Mouse (Mus musculus) CH12.LX (cell line): ENCODE data around the gene Dlg2. TPM values are rescaled to one million over a fixed set of nuclear protein-coding genes. Genes with fewer than 3 reads are reported as not detected.

ENCODE experiments used
- DNase-seq: peaks from one replicate; pipeline ENCODE4 v3.0.0-alpha.2; 2013; ENCODE audit errors: extremely low read depth
- H3K27ac ChIP-seq: 2 replicates; pipeline ENCODE4 v1.5.1; 2012; ENCODE audit warnings: low read depth, mild to moderate bottlenecking, control low read depth, moderate library complexity; ENCODE audit not compliant: insufficient read depth
- H3K27me3 ChIP-seq: replicated peaks from 2 replicates; pipeline ENCODE3; 2012; ENCODE audit warnings: inconsistent platforms
- H3K36me3 ChIP-seq, 2 experiments: replicated peaks in 1 of 2; 2 replicates each; pipeline versions ENCODE3 to v1.6.1; 2012; ENCODE audit warnings: inconsistent platforms in 1 of 2, low read length in 1 of 2, mild to moderate bottlenecking in 1 of 2, mixed read lengths in 1 of 2, moderate library complexity in 1 of 2; ENCODE audit not compliant: control insufficient read depth in 1 of 2, insufficient read depth in 1 of 2
- H3K4me1 ChIP-seq, 2 experiments: 2 replicates each; pipeline ENCODE4 v1.6.1; 2012; ENCODE audit warnings: inconsistent platforms in 1 of 2, moderate library complexity in 1 of 2; ENCODE audit not compliant: insufficient read depth in 2 of 2, control insufficient read depth in 1 of 2
- H3K4me2 ChIP-seq: 2 replicates; pipeline ENCODE4 v1.6.1; 2012; ENCODE audit warnings: low read depth, mild to moderate bottlenecking, control low read depth; ENCODE audit not compliant: poor library complexity, insufficient read depth, severe bottlenecking
- H3K4me3 ChIP-seq, 3 experiments: fragments of 150-350 bp in 1 of 3; sonication (generic) in 1 of 3; replicated peaks in 1 of 3; 2 replicates each; pipeline versions ENCODE3 to v1.5.1; 2011 to 2012; ENCODE audit warnings: low read depth in 2 of 3, low read length in 2 of 3, mild to moderate bottlenecking in 2 of 3, moderate library complexity in 2 of 3, control low read depth in 1 of 3, improper control_type of control experiment in 1 of 3, inconsistent platforms in 1 of 3, mixed read lengths in 1 of 3; ENCODE audit not compliant: poor library complexity in 1 of 3
- H3K79me2 ChIP-seq: replicated peaks from 2 replicates; pipeline ENCODE4 v1.6.1; 2012; ENCODE audit warnings: mild to moderate bottlenecking, moderate library complexity; ENCODE audit not compliant: control insufficient read depth, poor library complexity, insufficient read depth, severe bottlenecking; ENCODE audit errors: extremely low read depth
- H3K9ac ChIP-seq: 2 replicates; pipeline ENCODE4 v1.6.1; 2012; ENCODE audit warnings: low read depth, mild to moderate bottlenecking, control low read depth, moderate library complexity; ENCODE audit not compliant: insufficient read depth
- H3K9me3 ChIP-seq: replicated peaks from 2 replicates; pipeline ENCODE3; 2012; ENCODE audit warnings: low read length, inconsistent platforms, mixed read lengths
- BHLHE40 ChIP-seq: IDR thresholded peaks from 2 replicates; pipeline ENCODE4 v1.6.1; 2011; ENCODE audit warnings: mild to moderate bottlenecking, low read depth, low read length, improper control_type of control experiment
- CHD2 ChIP-seq: IDR thresholded peaks from 2 replicates; pipeline ENCODE4 v1.6.1; 2011; ENCODE audit warnings: low read length, improper control_type of control experiment
- ELF1 ChIP-seq: IDR thresholded peaks from 2 replicates; pipeline ENCODE4 v1.6.1; 2014; ENCODE audit warnings: low read depth, mild to moderate bottlenecking, inconsistent platforms, low read length, improper control_type of control experiment
- GABPA ChIP-seq: IDR thresholded peaks from 2 replicates; pipeline ENCODE4 v1.6.1; 2012; ENCODE audit warnings: low read depth, low read length, improper control_type of control experiment, inconsistent platforms; ENCODE audit not compliant: insufficient replicate concordance
- HCFC1 ChIP-seq: IDR thresholded peaks from 2 replicates; pipeline ENCODE4 v1.6.1; 2012; ENCODE audit warnings: low read depth, mild to moderate bottlenecking, inconsistent platforms, low read length, improper control_type of control experiment
- JUN ChIP-seq: IDR thresholded peaks from 2 replicates; pipeline ENCODE4 v1.6.1; 2011; ENCODE audit warnings: low read depth, mild to moderate bottlenecking, low read length, improper control_type of control experiment, moderate library complexity; ENCODE audit not compliant: insufficient read depth
- JUND ChIP-seq: conservative IDR thresholded peaks from 2 replicates; pipeline ENCODE4 v1.6.1; 2011; ENCODE audit warnings: low read depth, low read length, improper control_type of control experiment
- MAFK ChIP-seq: IDR thresholded peaks from 2 replicates; pipeline ENCODE4 v1.6.1; 2011; ENCODE audit warnings: low read length, improper control_type of control experiment; ENCODE audit not compliant: insufficient replicate concordance
- MAX ChIP-seq: IDR thresholded peaks from 2 replicates; pipeline ENCODE4 v1.6.1; 2011; ENCODE audit warnings: low read length, improper control_type of control experiment
- MEF2A ChIP-seq: IDR thresholded peaks from 2 replicates; pipeline ENCODE4 v1.6.1; 2014; ENCODE audit warnings: low read depth, mild to moderate bottlenecking, inconsistent platforms, low read length, improper control_type of control experiment, borderline replicate concordance
- NELFE ChIP-seq: IDR thresholded peaks from 2 replicates; pipeline ENCODE4 v1.6.1; 2011; ENCODE audit warnings: low read depth, low read length, improper control_type of control experiment
- PAX5 ChIP-seq: IDR thresholded peaks from 2 replicates; pipeline ENCODE4 v1.6.1; 2012; ENCODE audit warnings: low read length, inconsistent platforms, mixed read lengths
- POLR2A ChIP-seq: IDR thresholded peaks from 2 replicates; pipeline ENCODE4 v1.6.1; 2011; ENCODE audit warnings: low read depth, mild to moderate bottlenecking, improper control_type of control experiment, low read length
- POLR2AphosphoS2 ChIP-seq: IDR thresholded peaks from 2 replicates; pipeline ENCODE4 v1.6.1; 2011; ENCODE audit warnings: low read depth, low read length, improper control_type of control experiment
- RAD21 ChIP-seq: IDR thresholded peaks from 2 replicates; pipeline ENCODE4 v1.6.1; 2011; ENCODE audit warnings: low read depth, mild to moderate bottlenecking, low read length, improper control_type of control experiment, moderate library complexity
- RCOR1 ChIP-seq: conservative IDR thresholded peaks from 2 replicates; pipeline ENCODE4 v1.6.1; 2012; ENCODE audit warnings: low read depth, mild to moderate bottlenecking, inconsistent platforms, low read length, improper control_type of control experiment
- SIN3A ChIP-seq: IDR thresholded peaks from 2 replicates; pipeline ENCODE4 v1.6.1; 2012; ENCODE audit warnings: low read length, improper control_type of control experiment, inconsistent platforms
- SMC3 ChIP-seq: IDR thresholded peaks from 2 replicates; pipeline ENCODE4 v1.6.1; 2011; ENCODE audit warnings: low read depth, low read length, improper control_type of control experiment
- TBP ChIP-seq: conservative IDR thresholded peaks from 2 replicates; pipeline ENCODE4 v1.6.1; 2011; ENCODE audit warnings: low read depth, low read length, improper control_type of control experiment
- USF1 ChIP-seq: IDR thresholded peaks from 2 replicates; pipeline ENCODE4 v1.6.1; 2014; ENCODE audit warnings: low read depth, mild to moderate bottlenecking, inconsistent platforms, low read length, improper control_type of control experiment
- ZKSCAN1 ChIP-seq: IDR thresholded peaks from 2 replicates; pipeline ENCODE4 v1.6.1; 2012; ENCODE audit warnings: low read depth, inconsistent platforms, low read length, improper control_type of control experiment, borderline replicate concordance
- dilution Hi-C: fragments of 300-500 bp; cut with MboI; formaldehyde crosslinking; loops from 2 replicates; pipeline ENCODE4 v1.14.3; 2020; ENCODE audit warnings: low sequenced_read_pairs; ENCODE audit not compliant: extremely low pct_unique_long_range_greater_than_20kb, extremely low pct_ligation_motif_present
- in situ Hi-C: fragments of 300-500 bp; cut with MboI; formaldehyde crosslinking; loops from 3 replicates; pipeline ENCODE4 v1.14.3; 2019; ENCODE audit warnings: low sequenced_read_pairs, low pct_ligation_motif_present, low pct_unique_long_range_greater_than_20kb, mixed read lengths
- polyA plus RNA-seq: library from polyadenylated mRNA; unstranded; fragments of >175 nt; gene quantifications from 2 replicates; pipeline ENCODE4 v1.2.1, GENCODE M21; 2012; ENCODE audit warnings: low read depth; ENCODE audit not compliant: insufficient read length
- total RNA-seq, 2 experiments: library from RNA; depleted of rRNA; stranded (reverse); fragments of 300-350 nt in 1 of 2; fragments of >200 nt in 1 of 2; gene quantifications; 2 replicates each; pipeline ENCODE4 v1.2.3; 2012 to 2014

Dlg2 gene
- total and polyA plus RNA-seq, 3 experiments: 0.36 TPM; not detected in 2

- Histone ChIP-seq H3K27ac (no peak overlapping the region), H3K9ac (no peak overlapping the region), H3K79me2 (no peaks in the 10 kb centered on the region), H3K4me2 (no peak overlapping the region), H3K36me3 (no peaks in the 10 kb centered on the region), H3K4me1 (peaks cover 0 to 11% of the 10 kb centered on the region in 2 experiments; a peak in 3 of 4 replicates), H3K4me3 (no peak overlapping the region), H3K27me3 (no peaks in the 10 kb centered on the region), H3K9me3 (no peaks in the 10 kb centered on the region)
- DNase-seq: no peak
- in situ Hi-C loops: no loop called here
- dilution Hi-C loops: no loop called here
- TF ChIP-seq SIN3A: no peak
- TF ChIP-seq TBP: no peak
- TF ChIP-seq MEF2A: no peak
- no peak for TF ChIP-seq MAFK
- no peak for TF ChIP-seq MAX
- no peak for TF ChIP-seq JUN
- TF ChIP-seq BHLHE40: no peak
- no peak for TF ChIP-seq POLR2AphosphoS2
- TF ChIP-seq PAX5: no peak
- TF ChIP-seq NELFE: no peak
- no peak for TF ChIP-seq POLR2A
Measured at GRCm38 (mm10) chr7:92197621-92198020, 1721.1 kb downstream of the Dlg2 start.

GRCm38 (mm10) chr7:92199131-92199530 lies 1722.7 kb downstream of the Dlg2 start:
- Histone ChIP-seq H3K9me3 (no peaks in the 10 kb centered on the region), H3K79me2 (no peaks in the 10 kb centered on the region), H3K9ac (no peak overlapping the region), H3K4me3 (no peak overlapping the region), H3K36me3 (no peaks in the 10 kb centered on the region), H3K27me3 (no peaks in the 10 kb centered on the region), H3K4me1 (peaks cover 0 to 11% of the 10 kb centered on the region in 2 experiments; a peak in 3 of 4 replicates), H3K27ac (no peak overlapping the region), H3K4me2 (no peak overlapping the region)
- no peak for DNase-seq
- dilution Hi-C loops (no loop called here), in situ Hi-C loops (no loop called here)
- TF ChIP-seq HCFC1 (no peak), USF1 (no peak), SMC3 (no peak), NELFE (no peak), GABPA (no peak), ELF1 (no peak), PAX5 (no peak), RAD21 (no peak), JUND (no peak), ZKSCAN1 (no peak), CHD2 (no peak), JUN (no peak), RCOR1 (no peak), POLR2A (no peak), MEF2A (no peak)
- TF ChIP-seq, all 38 proteins: peak for 0
